Mouse (Mus musculus) CH12.LX (cell line): ENCODE data around the gene Prr36.

Experiments
- CHD2 ChIP-seq: IDR thresholded peaks from 2 replicates; pipeline ENCODE4 v1.6.1; 2011; ENCODE audit warnings: low read length, improper control_type of control experiment
- CTCF ChIP-seq, 2 experiments: IDR thresholded peaks in 1 of 2; conservative IDR thresholded peaks in 1 of 2; 2 replicates each; pipeline ENCODE4 v1.5.1; 2011 to 2012; ENCODE audit warnings: low read depth in 2 of 2, low read length in 2 of 2, improper control_type of control experiment in 1 of 2, inconsistent platforms in 1 of 2, mild to moderate bottlenecking in 1 of 2, moderate library complexity in 1 of 2
- TCF12 ChIP-seq: IDR thresholded peaks from 2 replicates; pipeline ENCODE4 v1.6.1; 2014; ENCODE audit warnings: low read depth, mild to moderate bottlenecking, inconsistent platforms, low read length, improper control_type of control experiment

GRCm38 (mm10) chr8:4183409-4183808, 33.9 kb downstream of the Prr36 start:
- no peak for TF ChIP-seq CTCF (conservative IDR thresholded peaks at IDR 0.05 in 1 of 2, IDR thresholded peaks at IDR 0.05 in 1 of 2; ENCODE audit: low read depth in 2 of 2, low read length in 2 of 2)
- TF ChIP-seq TCF12 = no peak
- TF ChIP-seq CHD2 = no peak
